Mouse (Mus musculus) T-helper 2 cell (primary cell): ENCODE results near the gene Grcc10.

Experiments used
- in situ Hi-C: fragments of 300-600 bp; cut with MboI, MseI; formaldehyde crosslinking; loops from one replicate; pipeline ENCODE4 v1.15.1; 2025; ENCODE audit warnings: high pct_unique_total_duplicates

Gene Grcc10

GRCm38 (mm10) chr6:124740888-124741761, at the start of gene Grcc10:
TSS of gene Grcc10 (minus strand) at chr6:124741374.
- in situ Hi-C loops = no loop called here

- in situ Hi-C loops = no loop called here
Observed at GRCm38 (mm10) chr6:124790121-124790520, 48.9 kb upstream of the Grcc10 start.

- in situ Hi-C loops = no loop called here
Observed at GRCm38 (mm10) chr6:124789519-124789918, 48.3 kb upstream of the Grcc10 start.

GRCm38 (mm10) chr6:124787722-124788121, 46.5 kb upstream of the Grcc10 start:
- in situ Hi-C loops = no loop called here

GRCm38 (mm10) chr6:124786756-124787420, 45.7 kb upstream of the Grcc10 start:
- in situ Hi-C loops = no loop called here

- in situ Hi-C loops = no loop called here
Observed at GRCm38 (mm10) chr6:124782436-124782835, 41.3 kb upstream of the Grcc10 start.

GRCm38 (mm10) chr6:124780917-124781316, 39.7 kb upstream of the Grcc10 start:
- in situ Hi-C loops = no loop called here

GRCm38 (mm10) chr6:124779984-124780416, 38.8 kb upstream of the Grcc10 start:
- in situ Hi-C loops = no loop called here

- in situ Hi-C loops = no loop called here
Observed at GRCm38 (mm10) chr6:124779222-124779983, 38.2 kb upstream of the Grcc10 start, which contains the start of gene Lrrc23. TSS of gene Lrrc23 (minus strand) at chr6:124779727.

- in situ Hi-C loops = no loop called here
Observed at GRCm38 (mm10) chr6:124770511-124770910, 29.3 kb upstream of the Grcc10 start.

- in situ Hi-C loops = no loop called here
Observed at GRCm38 (mm10) chr6:124770013-124770412, 28.8 kb upstream of the Grcc10 start.

GRCm38 (mm10) chr6:124769101-124769765, 28.1 kb upstream of the Grcc10 start, which contains the start of gene Eno2:
TSS of gene Eno2 (minus strand) at chr6:124769673.
- in situ Hi-C loops = no loop called here

- in situ Hi-C loops = no loop called here
Observed at GRCm38 (mm10) chr6:124768704-124769044, 27.5 kb upstream of the Grcc10 start.

- in situ Hi-C loops = no loop called here
Observed at GRCm38 (mm10) chr6:124767920-124768703, 26.9 kb upstream of the Grcc10 start.

GRCm38 (mm10) chr6:124767536-124767919, 26.4 kb upstream of the Grcc10 start:
- in situ Hi-C loops = no loop called here

- in situ Hi-C loops = no loop called here
Observed at GRCm38 (mm10) chr6:124765951-124766350, 24.8 kb upstream of the Grcc10 start.

- in situ Hi-C loops = no loop called here
Observed at GRCm38 (mm10) chr6:124759259-124759658, 18.1 kb upstream of the Grcc10 start.

- in situ Hi-C loops = no loop called here
Observed at GRCm38 (mm10) chr6:124758849-124759232, 17.7 kb upstream of the Grcc10 start.

GRCm38 (mm10) chr6:124757909-124758848, 17.0 kb upstream of the Grcc10 start:
- in situ Hi-C loops = no loop called here
